Mouse (Mus musculus): ENCODE data around the gene Lrrc28.

Lrrc28 gene

GRCm38 (mm10) chr7:67479576-67480413 lies 165.3 kb downstream of the Lrrc28 start:
- peak; percentile 59 for DNase-seq

GRCm38 (mm10) chr7:67479168-67479567 lies 165.9 kb downstream of the Lrrc28 start:
- no peak for DNase-seq

GRCm38 (mm10) chr7:67477996-67478395 lies 167.1 kb downstream of the Lrrc28 start:
- no peak for DNase-seq

GRCm38 (mm10) chr7:67471295-67471694 lies 173.8 kb downstream of the Lrrc28 start:
- DNase-seq: peak; percentile 46

GRCm38 (mm10) chr7:67468802-67469408 lies 176.2 kb downstream of the Lrrc28 start:
- peak; percentile 3 for DNase-seq

- DNase-seq: no peak
Measured at GRCm38 (mm10) chr7:67468180-67468579, 176.9 kb downstream of the Lrrc28 start.

- peak; percentile 5 for DNase-seq
Measured at GRCm38 (mm10) chr7:67466322-67466721, 178.7 kb downstream of the Lrrc28 start.

GRCm38 (mm10) chr7:67464633-67465032 lies 180.4 kb downstream of the Lrrc28 start:
- DNase-seq: no peak

- peak; percentile 61 for DNase-seq
Measured at GRCm38 (mm10) chr7:67463565-67463964, 181.5 kb downstream of the Lrrc28 start.
